Mouse (Mus musculus) layer of hippocampus, adult 8-10 months (tissue): Measurements from ENCODE around the gene Sumf2. TPM values are rescaled to one million over a fixed set of nuclear protein-coding genes. Genes with fewer than 3 reads are reported as not detected.
A peak's percentile ranks its signal among the peaks of the same experiment; 100 is the strongest.

Experiments
- DNase-seq, 2 experiments: peaks; one replicate each; pipeline ENCODE4 v3.0.0; 2022; ENCODE audit warnings: low spot score in 2 of 2
- total RNA-seq, 4 experiments: library from RNA; stranded (reverse); gene quantifications; 2 replicates each; pipeline ENCODE4 v1.2.4; 2022

The Sumf2 gene
- total RNA-seq, 4 experiments from 2014 or later = 20.2 to 26.5 (median 22.7) TPM

DNA sequence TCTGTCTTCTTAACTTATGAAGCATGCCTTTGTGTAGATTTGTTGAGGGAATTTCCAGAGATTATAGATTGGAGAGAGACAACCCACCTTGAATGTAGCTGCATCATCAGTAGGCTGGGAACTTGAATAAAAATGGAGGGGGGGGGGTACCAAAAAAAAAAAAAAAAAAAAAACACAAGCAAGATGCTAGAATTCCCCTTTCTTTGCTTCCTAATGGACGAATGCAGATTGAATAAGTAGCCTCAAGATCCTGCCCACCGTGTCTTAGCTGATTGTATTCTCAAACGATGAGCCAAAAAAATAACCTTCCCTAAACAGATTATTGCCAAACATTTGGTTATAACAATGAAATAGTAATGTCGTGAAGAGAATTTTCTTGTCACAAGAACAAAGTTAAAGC, 61.0 kb downstream of the Sumf2 start:
- no peak for DNase-seq

DNA sequence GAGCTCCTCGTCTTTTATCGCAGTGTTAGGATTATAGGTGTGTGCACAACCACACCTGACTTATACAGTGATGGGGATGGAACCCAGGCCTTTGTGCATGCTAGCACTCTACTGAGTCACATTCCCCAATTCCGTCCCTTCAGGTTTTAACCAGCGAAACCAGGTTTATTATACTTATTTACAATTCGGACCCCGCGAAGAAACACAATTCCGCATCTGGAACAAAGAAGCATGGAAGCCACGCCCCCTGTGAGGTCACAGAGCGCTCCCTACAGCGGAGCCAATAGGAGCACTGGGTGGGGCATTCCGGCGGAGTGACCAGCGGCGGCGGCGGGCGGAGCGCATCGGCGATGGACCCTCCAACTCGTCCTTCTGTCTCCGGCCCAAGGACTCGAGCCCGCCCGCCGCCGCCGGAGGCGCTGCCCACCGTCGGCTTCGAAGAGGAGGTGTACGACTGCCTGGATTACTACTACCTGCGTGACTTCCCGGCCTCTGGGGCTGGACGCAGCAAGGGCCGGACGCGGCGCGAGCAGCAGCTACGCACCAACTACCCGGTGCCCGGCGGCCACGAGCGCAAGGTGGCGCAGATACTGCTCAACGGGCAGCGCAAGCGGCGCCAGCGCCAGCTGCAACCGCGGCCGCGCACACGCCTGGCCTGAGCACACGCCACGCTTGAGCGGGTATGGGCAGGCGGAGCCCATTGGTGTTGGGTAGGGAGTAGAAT, 61.6 kb downstream of the Sumf2 start, which contains the start of gene Nupr1l:
Gene Nupr1l (plus strand): TSS at position 299 of the 724 bp plus-strand sequence.
- peak; percentile 76 to 88 for DNase-seq

DNA sequence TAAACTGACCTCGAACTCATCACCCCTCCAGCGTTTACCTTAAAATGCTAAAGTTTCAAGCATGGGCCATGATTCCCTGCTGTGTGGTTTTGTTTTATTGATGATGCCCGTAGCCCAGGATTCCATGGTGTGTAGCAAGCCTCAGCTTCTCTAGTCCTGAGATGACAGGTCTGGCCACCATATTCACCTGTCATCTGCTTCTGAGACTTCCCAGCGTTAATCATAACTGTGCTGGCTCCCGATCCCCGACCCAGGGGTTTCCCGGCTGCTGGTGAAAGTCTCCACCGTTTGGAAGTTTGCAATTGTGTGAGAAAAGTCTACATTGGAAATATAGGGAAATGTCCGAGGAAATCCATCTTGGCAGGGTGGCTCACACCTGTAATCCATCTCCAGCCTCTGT, 62.4 kb downstream of the Sumf2 start:
- no peak for DNase-seq

DNA sequence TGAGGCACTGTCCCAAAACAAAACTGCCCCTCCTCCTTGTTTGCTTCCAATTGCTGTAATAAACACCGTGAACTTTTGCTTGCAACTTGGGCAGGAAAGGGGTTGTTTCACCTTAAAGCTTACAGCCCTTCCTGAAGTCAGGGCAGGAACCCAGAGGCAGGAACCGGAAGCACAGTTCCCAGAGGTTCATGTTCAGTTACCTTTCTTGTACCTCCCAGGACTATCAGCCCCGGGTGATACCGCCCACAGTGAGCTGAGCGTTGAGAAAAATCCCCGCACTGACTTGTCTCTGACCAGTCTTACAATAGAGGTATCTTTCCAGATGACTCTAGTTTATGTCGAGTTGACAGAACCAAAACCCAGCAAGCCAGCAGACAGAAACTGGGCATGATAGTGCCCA, 62.8 kb downstream of the Sumf2 start:
- DNase-seq = no peak

Other genes with a start within 250 kb of the Sumf2 start
- 1 to 10 TPM; 6.3 to 8.3 (median 7.0) TPM for gene Zfp11, start 176.9 kb upstream of the Sumf2 start, total RNA-seq
- gene Sept14, start 138.5 kb upstream of the Sumf2 start, total RNA-seq = not detected
- gene Mrps17, start 131.5 kb upstream of the Sumf2 start, total RNA-seq = 10 to 100 TPM; 72.9 to 92.8 (median 78.4) TPM
- 10 to 100 TPM; 79.4 to 85.9 (median 82.6) TPM for gene Nipsnap2, start 121.9 kb upstream of the Sumf2 start, total RNA-seq
- gene Psph, start 59.5 kb upstream of the Sumf2 start, total RNA-seq = 10 to 100 TPM; 23.0 to 31.3 (median 28.6) TPM
- 100 to 1,000 TPM; 410 to 438 (median 418) TPM for gene Chchd2, start 40.5 kb downstream of the Sumf2 start, total RNA-seq
- 1 to 10 TPM; 7.0 to 7.7 (median 7.2) TPM for gene Zbed5, start 48.7 kb downstream of the Sumf2 start, total RNA-seq
- gene Phkg1, start 51.6 kb downstream of the Sumf2 start, total RNA-seq = 10 to 100 TPM; 24.4 to 26.8 (median 25.6) TPM
- gene Nupr1l, start 61.6 kb downstream of the Sumf2 start, total RNA-seq = 1 to 10 TPM; 1.8 to 8.3 (median 2.2) TPM
- gene Vkorc1l1, start 95.0 kb downstream of the Sumf2 start, total RNA-seq = 10 to 100 TPM; 43.6 to 50.2 (median 45.9) TPM
- gene Gusb, start 156.1 kb downstream of the Sumf2 start, total RNA-seq = 10 to 100 TPM; 11.2 to 60.7 (median 28.9) TPM
- 10 to 100 TPM; 18.9 to 38.2 (median 26.3) TPM for gene Asl, start 182.3 kb downstream of the Sumf2 start, total RNA-seq
- gene Crcp, start 182.3 kb downstream of the Sumf2 start, total RNA-seq = 10 to 100 TPM; 31.8 to 38.2 (median 35.6) TPM
- gene Tpst1, start 226.3 kb downstream of the Sumf2 start, total RNA-seq = 10 to 100 TPM; 41.3 to 54.4 (median 48.8) TPM